Mouse (Mus musculus) adrenal gland, postnatal 0 days (tissue): ENCODE measurements around the gene Pgpep1. TPM values are rescaled to one million over a fixed set of nuclear protein-coding genes. Genes with fewer than 3 reads are reported as not detected.

ENCODE experiments used
- polyA plus RNA-seq: library from polyadenylated mRNA; unstranded; fragments of >200 nt; fragmentation: Nextera tagmentation; extraction: Ambion mirVana; gene quantifications from 2 replicates; pipeline ENCODE4 v1.2.1, GENCODE M21; 2015

The Pgpep1 gene
- polyA plus RNA-seq = 45.9 and 87.4 TPM in 2 replicates

GRCm38 (mm10) chr8:70660273-70660725 lies at the start of gene Pgpep1:
TSS of gene Pgpep1 (minus strand) at chr8:70660388.

GRCm38 (mm10) chr8:70703287-70703686 lies 43.1 kb upstream of the Pgpep1 start, which contains the start of gene Iqcn:
TSS of gene Iqcn (plus strand) at chr8:70703457.

GRCm38 (mm10) chr8:70698310-70699109 lies 38.3 kb upstream of the Pgpep1 start, which contains the start of gene Jund:
TSS of gene Jund (plus strand) at chr8:70698949.

GRCm38 (mm10) chr8:70673079-70673856 lies 13.1 kb upstream of the Pgpep1 start, which contains the start of gene Lsm4:
TSS of gene Lsm4 (plus strand) at chr8:70673248.

GRCm38 (mm10) chr8:70632346-70632892 lies 27.8 kb downstream of the Pgpep1 start, which contains the start of gene Gdf15:
TSS of gene Gdf15 (minus strand) at chr8:70632456.

GRCm38 (mm10) chr8:70615894-70616293 lies 44.3 kb downstream of the Pgpep1 start, which contains the start of gene Lrrc25:
TSS of gene Lrrc25 (plus strand) at chr8:70616155.

GRCm38 (mm10) chr8:70608749-70609367 lies 51.3 kb downstream of the Pgpep1 start, which contains the start of gene Ssbp4:
TSS of gene Ssbp4 (minus strand) at chr8:70608872.

Other genes starting within 250 kb of the Pgpep1 start
- gene Crtc1, start 220.8 kb downstream of the Pgpep1 start, polyA plus RNA-seq = 11.4 and 13.8 TPM in 2 replicates
- 14.9 and 21.4 TPM in 2 replicates for gene Klhl26, start 183.4 kb downstream of the Pgpep1 start, polyA plus RNA-seq
- 12.5 and 16.1 TPM in 2 replicates for gene Tmem59l, start 173.0 kb downstream of the Pgpep1 start, polyA plus RNA-seq
- 0.79 and 2.8 TPM in 2 replicates for gene Crlf1, start 167.2 kb downstream of the Pgpep1 start, polyA plus RNA-seq
- gene Rex1bd, start 153.6 kb downstream of the Pgpep1 start, polyA plus RNA-seq = 186 and 214 TPM in 2 replicates
- 813 and 866 TPM in 2 replicates for gene Uba52, start 149.6 kb downstream of the Pgpep1 start, polyA plus RNA-seq
- gene Fkbp8, start 132.7 kb downstream of the Pgpep1 start, polyA plus RNA-seq = 271 and 313 TPM in 2 replicates
- 62.6 and 81.0 TPM in 2 replicates for gene Kxd1, start 132.4 kb downstream of the Pgpep1 start, polyA plus RNA-seq
- gene Ell, start 120.9 kb downstream of the Pgpep1 start, polyA plus RNA-seq = 10.6 and 15.9 TPM in 2 replicates
- 85.1 and 85.8 TPM in 2 replicates for gene Isyna1, start 66.0 kb downstream of the Pgpep1 start, polyA plus RNA-seq
- 127 and 131 TPM in 2 replicates for gene Ssbp4, start 51.5 kb downstream of the Pgpep1 start, polyA plus RNA-seq
- 4.8 and 5.1 TPM in 2 replicates for gene Lrrc25, start 44.2 kb downstream of the Pgpep1 start, polyA plus RNA-seq
- gene Gdf15, start 27.9 kb downstream of the Pgpep1 start, polyA plus RNA-seq = 0.72 and 1.8 TPM in 2 replicates
- gene Lsm4, start 12.9 kb upstream of the Pgpep1 start, polyA plus RNA-seq = 186 and 193 TPM in 2 replicates
- gene Jund, start 38.6 kb upstream of the Pgpep1 start, polyA plus RNA-seq = 136 and 140 TPM in 2 replicates
- gene Iqcn, start 43.1 kb upstream of the Pgpep1 start, polyA plus RNA-seq = 0.04 and 0.05 TPM in 2 replicates
- gene Gm3336, start 58.2 kb upstream of the Pgpep1 start, polyA plus RNA-seq = 0.17 and 0.50 TPM in 2 replicates
- 0.05 and 0.72 TPM in 2 replicates for gene Pde4c, start 63.3 kb upstream of the Pgpep1 start, polyA plus RNA-seq
- gene Rab3a, start 94.3 kb upstream of the Pgpep1 start, polyA plus RNA-seq = 62.7 and 85.6 TPM in 2 replicates
- gene Mpv17l2, start 100.6 kb upstream of the Pgpep1 start, polyA plus RNA-seq = 97.0 and 178 TPM in 2 replicates
- gene Pik3r2, start 116.3 kb upstream of the Pgpep1 start, polyA plus RNA-seq = 28.8 and 38.7 TPM in 2 replicates
- 7.7 and 11.8 TPM in 2 replicates for gene Mast3, start 144.7 kb upstream of the Pgpep1 start, polyA plus RNA-seq
- 0.18 and 0.20 TPM in 2 replicates for gene Il12rb1, start 148.1 kb upstream of the Pgpep1 start, polyA plus RNA-seq
- 7.9 TPM in 2 replicates for gene Arrdc2, start 179.3 kb upstream of the Pgpep1 start, polyA plus RNA-seq
- 0.49 and 1.3 TPM in 2 replicates for gene Kcnn1, start 202.9 kb upstream of the Pgpep1 start, polyA plus RNA-seq
- gene Ccdc124, start 213.5 kb upstream of the Pgpep1 start, polyA plus RNA-seq = 63.0 and 64.4 TPM in 2 replicates
- 0.40 and 0.96 TPM in 2 replicates for gene Slc5a5, start 232.4 kb upstream of the Pgpep1 start, polyA plus RNA-seq
- 5,087 and 7,211 TPM in 2 replicates for gene Rpl18a, start 237.0 kb upstream of the Pgpep1 start, polyA plus RNA-seq
- 25.8 and 27.4 TPM in 2 replicates for gene Map1s, start 245.5 kb upstream of the Pgpep1 start, polyA plus RNA-seq